Mouse (Mus musculus) cerebellum, adult 9-11 months (tissue): ENCODE measurements around the gene Zfp819.
"Not testable (repeated sequence)": the region's sequence is repeated elsewhere in the genome, so short reads cannot be mapped to it uniquely, and the experiment has no call there.

Experiments used
- DNase-seq: peaks from one replicate; pipeline ENCODE4 v3.0.0; 2022

Zfp819 gene

DNA sequence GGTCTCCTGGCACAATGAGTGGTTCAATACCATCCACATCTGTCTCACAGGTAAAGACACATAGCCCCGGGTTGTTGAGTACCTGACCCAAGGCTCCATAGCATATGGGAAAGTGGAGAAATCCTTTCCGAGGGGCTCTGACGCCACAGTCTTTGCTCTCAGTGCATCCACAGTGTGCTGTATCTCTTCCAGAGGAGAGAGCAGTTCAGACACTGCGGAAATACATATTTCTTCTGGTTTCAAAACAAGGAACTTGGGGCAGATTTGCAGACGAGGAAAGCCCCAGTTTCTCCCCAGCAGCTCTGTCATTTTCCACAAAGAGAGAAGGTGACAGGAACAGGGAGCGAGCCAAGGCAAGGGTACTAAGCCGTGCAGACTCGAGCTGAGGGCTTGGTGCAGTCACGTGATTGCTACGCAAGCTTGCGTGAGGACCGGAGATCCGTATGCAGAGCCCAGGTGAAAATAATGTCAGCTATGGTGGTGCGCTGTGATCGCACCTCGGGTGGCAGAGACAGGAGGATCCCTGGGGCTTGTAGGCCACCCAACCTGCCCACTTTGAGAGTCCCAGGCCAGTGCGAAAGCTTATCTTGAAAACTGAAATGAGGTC, 36.2 kb downstream of the Zfp819 start:
- DNase-seq: no peak

DNA sequence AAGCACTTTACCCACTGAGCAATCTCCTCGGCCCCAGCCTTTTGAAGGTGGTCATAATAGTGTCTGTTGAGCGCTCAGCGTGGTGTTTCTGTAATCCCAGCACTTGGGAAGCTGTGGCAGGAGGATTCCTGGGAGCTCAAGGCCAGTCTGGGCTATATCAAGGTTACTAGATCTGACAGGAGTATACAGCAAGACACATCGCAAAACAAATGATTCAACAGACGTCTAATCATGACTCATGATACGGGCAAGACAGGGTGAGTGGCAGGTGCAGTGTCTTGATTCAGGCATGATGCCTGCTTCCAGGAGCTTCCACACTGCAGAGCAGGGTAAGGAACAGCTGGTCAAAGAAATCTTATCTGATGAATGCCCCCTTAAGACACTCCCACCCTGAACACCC, 45.7 kb downstream of the Zfp819 start:
- no peak for DNase-seq

DNA sequence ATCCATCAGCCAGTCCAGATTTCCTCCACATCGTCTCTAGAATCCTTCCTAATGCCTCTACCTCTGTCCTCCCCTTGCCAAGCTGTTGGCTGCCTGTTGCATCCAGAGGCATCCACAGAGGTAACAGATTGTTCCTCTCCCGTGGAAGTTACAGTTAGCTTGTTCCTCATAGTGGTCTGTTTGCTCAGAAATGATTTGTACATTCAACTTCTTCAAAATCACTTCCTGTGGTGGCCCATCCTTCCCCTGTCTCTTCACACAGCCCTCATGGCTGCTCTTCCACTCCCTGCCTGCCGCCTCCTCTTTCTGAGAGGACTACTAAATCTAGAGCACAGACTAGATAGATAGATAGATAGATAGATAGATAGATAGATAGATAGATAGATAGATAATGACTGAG, 47.5 kb downstream of the Zfp819 start:
- no peak for DNase-seq

DNA sequence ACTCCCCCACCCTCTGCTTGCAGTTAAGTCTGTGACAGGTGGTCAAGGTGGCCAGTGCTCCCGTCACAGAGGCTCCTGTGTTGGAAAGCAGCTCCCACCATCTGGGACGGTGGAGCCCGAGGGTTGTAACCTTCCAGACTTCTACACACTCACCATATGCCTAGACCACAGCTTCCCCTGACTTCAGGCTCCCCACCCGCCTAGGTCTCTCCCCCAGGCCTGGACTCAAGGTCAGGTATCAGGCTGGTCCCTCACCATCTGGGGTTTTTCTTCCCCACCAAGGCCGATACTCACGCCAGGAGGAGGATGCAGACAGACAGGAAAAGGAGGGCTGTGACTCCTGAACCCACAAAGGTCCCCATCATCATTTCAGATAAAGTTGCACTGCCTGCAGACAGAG, 49.3 kb downstream of the Zfp819 start:
- DNase-seq: no peak

DNA sequence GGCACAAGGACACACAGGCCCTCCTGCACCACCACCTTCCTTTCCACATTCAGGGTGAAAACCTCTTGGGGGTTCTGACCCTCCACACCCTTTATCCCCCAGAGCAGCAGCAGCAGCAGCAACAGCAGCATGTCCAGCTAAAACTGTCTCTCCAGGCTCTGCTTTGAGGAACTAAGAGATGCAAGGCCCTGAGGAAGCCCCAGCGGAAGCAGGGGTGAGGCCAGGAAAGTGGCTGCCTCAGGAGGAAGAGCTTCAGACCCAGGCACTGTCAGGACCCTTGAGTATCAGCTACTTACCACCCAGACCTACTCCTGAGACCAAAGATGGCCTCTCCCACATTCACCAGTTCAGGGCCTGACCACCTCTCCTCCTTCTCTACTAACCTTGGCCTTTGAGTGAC, 53.0 kb downstream of the Zfp819 start, which contains the start of gene Siglece:
Siglece (minus strand) TSS at position 160 of the 400 bp plus-strand sequence.
- no peak for DNase-seq

- no peak for DNase-seq
These were observed 55.8 kb downstream of the Zfp819 start for GRCm38 (mm10) chr7:43662804-43663203.

DNA sequence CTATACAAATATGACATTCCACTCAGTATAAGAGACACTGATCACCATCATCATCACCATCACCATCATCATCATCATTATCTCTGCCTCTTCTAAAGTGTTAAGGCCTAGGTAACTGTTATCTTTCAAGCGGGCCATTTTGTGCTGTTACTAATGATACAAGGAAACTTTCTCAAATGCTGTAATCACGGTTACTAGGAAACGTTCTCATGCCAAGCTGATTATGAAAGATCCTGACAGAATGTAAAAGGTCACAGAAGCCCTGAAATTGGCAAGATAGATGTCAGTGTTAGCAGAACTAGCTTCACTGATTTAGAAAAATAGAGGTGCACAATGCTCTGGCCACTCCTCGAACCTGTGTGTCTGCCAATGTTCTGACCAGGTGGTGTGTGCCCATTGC, 60.3 kb downstream of the Zfp819 start:
- not testable (repeated sequence) for DNase-seq
